Mouse (Mus musculus): ENCODE data around the gene Klf13. TPM values are rescaled to one million over a fixed set of nuclear protein-coding genes. Genes with fewer than 3 reads are reported as not detected.
A peak's percentile ranks its signal among the peaks of the same experiment; 100 is the strongest.

Klf13 gene
- total RNA-seq, 2 experiments from 2014 or later: 17.3 to 36.6 TPM

DNA sequence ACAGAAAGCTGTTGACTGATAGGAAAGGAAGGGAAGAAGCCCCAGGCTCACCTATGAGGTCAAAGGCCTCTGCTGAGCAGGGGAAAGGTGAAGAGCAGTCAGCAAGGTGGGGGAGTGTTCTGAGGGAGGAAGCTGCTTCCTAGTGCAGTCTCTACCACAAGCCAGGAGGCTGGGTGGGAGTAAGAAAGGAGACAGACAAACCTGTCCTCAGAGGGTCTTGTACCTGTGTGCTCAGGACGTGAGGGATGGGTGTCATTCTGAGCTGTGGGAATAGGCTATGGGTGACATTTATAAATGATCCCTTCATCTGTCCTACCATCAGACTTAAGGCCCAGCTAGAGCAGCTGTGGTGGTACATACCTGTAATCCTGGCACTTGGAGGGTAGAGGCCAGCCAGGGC lies 75.7 kb downstream of the Klf13 start:
- ATAC-seq (replicated peaks; ENCODE audit: low FRiP score, low TSS enrichment, poor library complexity, severe bottlenecking): no peak

DNA sequence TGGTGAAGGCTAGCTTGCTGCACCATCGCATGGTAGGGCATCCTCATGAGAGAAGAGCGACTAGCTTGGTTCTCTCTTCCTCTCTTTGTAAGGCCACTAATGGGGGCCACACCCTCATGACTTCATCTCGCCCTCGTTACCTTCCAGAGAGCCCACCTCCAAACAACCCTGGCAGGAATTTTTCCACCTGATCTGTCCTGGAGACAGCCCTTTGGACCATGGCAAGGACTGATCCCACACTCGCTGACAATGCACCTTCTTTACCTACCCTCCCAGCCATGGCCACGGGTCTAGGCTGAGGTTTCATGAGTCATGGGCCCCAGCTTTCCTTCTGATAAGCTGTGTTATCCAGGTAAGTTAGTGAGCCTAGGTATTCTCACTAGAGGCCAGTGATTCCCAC lies 77.6 kb downstream of the Klf13 start:
- no peak for ATAC-seq (replicated peaks; ENCODE audit: low FRiP score, low TSS enrichment, poor library complexity, severe bottlenecking)

DNA sequence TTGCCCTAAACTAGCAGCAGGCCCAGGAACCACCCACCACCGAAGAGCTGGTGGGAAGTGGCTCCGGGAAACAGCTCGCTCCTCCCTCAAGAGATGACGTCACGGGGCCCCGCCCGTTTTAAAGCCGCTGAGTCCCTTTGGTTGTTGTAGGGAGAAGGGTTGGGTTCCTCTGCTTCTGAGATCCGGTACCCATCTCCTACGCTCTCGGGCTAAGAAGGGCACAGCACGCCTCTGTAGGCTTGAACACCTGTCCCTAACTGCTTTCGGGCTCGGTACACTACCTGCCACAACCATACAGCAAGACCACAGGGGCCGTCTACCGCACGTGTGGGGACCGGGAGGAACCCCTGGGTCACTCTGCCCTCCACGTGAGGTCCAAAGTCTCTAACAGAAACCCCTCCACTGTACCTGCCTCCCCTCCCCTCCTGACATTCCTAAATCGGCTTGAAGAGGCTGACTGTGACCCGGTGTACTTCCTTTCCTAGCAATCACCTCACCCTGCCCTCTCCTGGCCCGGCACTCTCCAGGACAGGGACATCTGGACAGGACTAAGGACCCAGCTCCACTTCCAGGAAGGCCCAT lies 80.1 kb downstream of the Klf13 start:
- ATAC-seq (replicated peaks; ENCODE audit: low FRiP score, low TSS enrichment, poor library complexity, severe bottlenecking): peak; percentile 92

DNA sequence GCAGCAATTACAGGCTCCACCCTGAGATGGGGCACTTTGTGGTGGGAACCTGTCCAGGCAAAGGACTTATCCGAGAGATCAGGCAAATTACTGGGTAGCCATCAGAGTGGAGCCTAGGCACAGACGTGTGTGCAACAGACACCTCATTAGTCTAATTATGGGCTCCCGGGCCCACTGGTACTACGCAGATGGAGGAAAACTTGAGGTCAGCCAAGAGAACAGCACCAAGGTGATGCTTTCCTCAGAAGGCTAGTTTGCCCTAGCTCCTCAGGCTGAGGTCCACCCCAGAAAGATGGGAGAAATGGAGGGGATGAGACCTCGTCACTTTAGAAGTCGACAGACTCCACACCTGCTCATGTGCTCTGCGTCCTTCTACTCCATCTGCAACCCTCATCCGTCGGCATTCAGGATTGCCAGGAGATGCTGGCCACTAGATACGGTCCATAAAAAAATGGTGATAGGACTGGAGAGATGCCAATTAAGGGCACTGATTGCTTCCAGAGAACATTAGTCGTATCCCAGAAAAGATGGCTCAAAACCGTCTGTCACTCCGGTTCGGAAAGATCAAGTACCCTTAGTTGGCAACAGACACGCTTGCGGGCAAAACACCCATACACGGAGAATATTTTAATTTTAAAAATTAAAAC lies 80.8 kb downstream of the Klf13 start:
- no peak for ATAC-seq (replicated peaks; ENCODE audit: low FRiP score, low TSS enrichment, poor library complexity, severe bottlenecking)

DNA sequence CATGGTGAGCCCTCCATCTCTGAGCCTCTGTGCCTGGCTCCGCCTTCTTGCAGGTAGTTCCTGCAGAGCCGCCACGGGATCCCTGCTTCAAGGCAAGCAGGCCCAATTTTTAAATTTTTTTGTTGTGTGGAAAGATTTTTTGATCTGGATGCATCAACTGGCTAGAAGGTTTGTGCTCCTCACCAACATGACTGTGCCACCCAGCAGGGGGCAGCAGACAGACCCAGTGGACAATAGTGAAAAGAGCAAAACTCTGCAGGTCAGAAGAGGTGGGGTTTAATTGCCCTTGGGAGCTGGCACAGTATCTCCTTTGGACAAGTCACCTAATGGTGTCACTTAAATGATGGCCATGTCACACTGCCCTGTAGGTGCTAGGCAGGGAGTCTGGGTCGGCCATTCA lies 83.4 kb downstream of the Klf13 start:
- ATAC-seq (replicated peaks; ENCODE audit: low FRiP score, low TSS enrichment, poor library complexity, severe bottlenecking): peak; percentile 65

DNA sequence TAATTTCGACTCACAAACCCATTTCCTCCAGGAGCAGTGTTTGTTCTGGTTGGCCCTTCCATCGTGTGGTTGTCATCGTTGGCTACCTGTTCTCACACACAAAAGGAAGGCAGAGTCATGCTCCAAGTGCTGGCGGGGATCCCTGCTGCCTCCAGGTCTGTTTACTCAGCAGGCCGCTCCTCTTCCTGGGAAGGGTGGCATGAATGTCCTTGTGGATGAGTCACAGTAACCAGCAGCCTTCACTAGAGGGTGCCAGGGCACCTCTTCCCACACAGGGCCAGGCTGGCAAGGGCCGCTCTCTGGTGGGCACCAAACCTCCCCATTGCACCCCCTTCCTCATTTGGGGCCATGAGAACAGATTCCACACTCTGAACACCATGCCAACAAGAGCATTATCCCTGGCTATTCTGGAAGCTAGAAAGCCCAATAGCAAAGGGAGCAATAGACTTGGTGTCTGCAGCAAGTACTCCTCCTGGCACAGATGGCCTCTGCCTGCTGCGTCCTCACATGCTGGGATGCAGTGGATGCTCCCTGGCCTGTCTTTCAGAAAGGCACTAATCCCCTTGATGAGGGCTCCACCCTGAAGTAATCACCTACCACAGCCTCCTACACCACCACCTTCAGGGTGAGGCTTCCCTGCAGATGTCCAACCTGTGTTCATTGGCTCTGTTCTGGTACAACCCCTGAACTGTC lies 86.7 kb downstream of the Klf13 start:
- ATAC-seq (replicated peaks; ENCODE audit: low FRiP score, low TSS enrichment, poor library complexity, severe bottlenecking): no peak

Other genes starting within 250 kb of the Klf13 start
- gene E030018B13Rik, start 22.1 kb downstream of the Klf13 start, total RNA-seq (2014; fragmentation: Nextera tagmentation): not detected in 2 replicates
- 0.15 TPM in 1 of 2 replicates, not detected in the other for gene E030018B13Rik, start 22.1 kb downstream of the Klf13 start, total RNA-seq (2017)
- 3.1 and 6.3 TPM in 2 replicates for gene Trpm1, start 214.9 kb upstream of the Klf13 start, total RNA-seq (2014; fragmentation: Nextera tagmentation)
- gene Trpm1, start 214.9 kb upstream of the Klf13 start, total RNA-seq (2017): not detected in 2 replicates

Data from megakaryocyte-erythroid progenitor cell, adult 5-6 weeks (primary cell).